Mouse (Mus musculus) MEL (cell line): ENCODE data around the gene Cd9.

Source experiments
- CHD1 ChIP-seq: IDR thresholded peaks from 2 replicates; pipeline ENCODE4 v1.6.1; 2012; ENCODE audit warnings: low read depth, mild to moderate bottlenecking, inconsistent platforms, low read length, improper control_type of control experiment
- CTCF ChIP-seq, 3 experiments: IDR thresholded peaks in 2 of 3; conservative IDR thresholded peaks in 1 of 3; 2 replicates each; pipeline ENCODE4 v1.5.1; 2011 to 2012; ENCODE audit warnings: low read length in 3 of 3, low read depth in 2 of 3, mild to moderate bottlenecking in 2 of 3, improper control_type of control experiment in 1 of 3, inconsistent platforms in 1 of 3, mixed read lengths in 1 of 3, moderate library complexity in 1 of 3; ENCODE audit not compliant: control insufficient read depth in 1 of 3, insufficient read depth in 1 of 3, poor library complexity in 1 of 3, severe bottlenecking in 1 of 3
- E2F4 ChIP-seq: IDR thresholded peaks from 2 replicates; pipeline ENCODE4 v1.6.1; 2011; ENCODE audit warnings: low read depth, low read length, improper control_type of control experiment, borderline replicate concordance
- ELF1 ChIP-seq: IDR thresholded peaks from 2 replicates; pipeline ENCODE4 v1.6.1; 2014; ENCODE audit warnings: low read depth, mild to moderate bottlenecking, inconsistent platforms, low read length, improper control_type of control experiment, moderate library complexity
- GATA1 ChIP-seq: IDR thresholded peaks from 2 replicates; pipeline ENCODE4 v1.6.1; 2011; ENCODE audit warnings: low read depth, low read length, improper control_type of control experiment
- JUND ChIP-seq: IDR thresholded peaks from 2 replicates; pipeline ENCODE4 v1.6.1; 2011; ENCODE audit warnings: low read depth, mild to moderate bottlenecking, improper control_type of control experiment, low read length
- MAFK ChIP-seq: IDR thresholded peaks from 2 replicates; pipeline ENCODE4 v1.6.1; 2011; ENCODE audit warnings: low read depth, mild to moderate bottlenecking, low read length, improper control_type of control experiment, borderline replicate concordance
- MAX ChIP-seq: IDR thresholded peaks from 2 replicates; pipeline ENCODE4 v1.6.1; 2011; ENCODE audit warnings: low read length, improper control_type of control experiment
- MYC ChIP-seq: IDR thresholded peaks from 2 replicates; pipeline ENCODE4 v1.6.1; 2011; ENCODE audit warnings: low read depth, mild to moderate bottlenecking, low read length, improper control_type of control experiment, moderate library complexity
- POLR2A ChIP-seq, 2 experiments: IDR thresholded peaks; 2 replicates each; pipeline ENCODE4 v1.6.1; 2011 to 2012; ENCODE audit warnings: low read length in 2 of 2, mild to moderate bottlenecking in 2 of 2, control low read depth in 1 of 2, improper control_type of control experiment in 1 of 2, low read depth in 1 of 2, moderate library complexity in 1 of 2; ENCODE audit not compliant: control insufficient read depth in 1 of 2, insufficient read depth in 1 of 2, poor library complexity in 1 of 2
- POLR2AphosphoS2 ChIP-seq: IDR thresholded peaks from 2 replicates; pipeline ENCODE4 v1.6.1; 2011; ENCODE audit warnings: low read length, improper control_type of control experiment
- TAL1 ChIP-seq: IDR thresholded peaks from 2 replicates; pipeline ENCODE4 v1.6.1; 2012; ENCODE audit warnings: mild to moderate bottlenecking, inconsistent platforms, low read length, moderate library complexity, mixed read lengths
- UBTF ChIP-seq: IDR thresholded peaks from 2 replicates; pipeline ENCODE4 v1.6.1; 2012; ENCODE audit warnings: low read depth, mild to moderate bottlenecking, inconsistent platforms, low read length, improper control_type of control experiment, moderate library complexity, borderline replicate concordance; ENCODE audit not compliant: insufficient read depth

DNA sequence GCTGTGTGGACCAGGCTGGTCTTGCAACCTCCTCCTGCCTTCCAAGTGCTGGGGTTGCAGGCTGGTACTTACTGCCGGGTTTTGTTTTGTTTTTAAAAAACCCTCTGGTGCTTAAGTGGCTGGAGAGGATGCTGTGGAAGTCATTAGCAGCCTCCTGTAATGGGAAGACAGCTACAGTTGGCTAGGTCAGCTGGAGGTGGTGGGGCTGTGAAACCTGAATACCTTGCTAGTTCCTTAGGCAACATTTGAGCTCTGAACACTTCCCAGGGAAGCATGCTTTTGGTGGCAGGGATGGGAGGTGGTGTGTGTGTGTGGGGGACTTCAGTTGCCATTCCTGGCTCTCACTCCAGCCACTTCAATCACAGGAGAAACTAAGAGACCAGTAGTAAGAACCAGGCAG, 19.4 kb downstream of the Cd9 start:
- TF ChIP-seq POLR2AphosphoS2: no peak
- no peak for TF ChIP-seq CHD1
- no peak for TF ChIP-seq MAFK
- no peak for TF ChIP-seq CTCF (IDR thresholded peaks at IDR 0.05 in 2 of 3, conservative IDR thresholded peaks at IDR 0.05 in 1 of 3; ENCODE audit: control insufficient read depth in 1 of 3, insufficient read depth in 1 of 3, low read depth in 2 of 3, low read length in 3 of 3, poor library complexity in 1 of 3, severe bottlenecking in 1 of 3)
- TF ChIP-seq GATA1: no peak
- no peak for TF ChIP-seq UBTF
- TF ChIP-seq MYC: no peak
- no peak for TF ChIP-seq TAL1
- TF ChIP-seq JUND: no peak
- no peak for TF ChIP-seq POLR2A (IDR thresholded peaks at IDR 0.05; ENCODE audit: control insufficient read depth in 1 of 2, insufficient read depth in 1 of 2, low read depth in 1 of 2, low read length in 2 of 2, poor library complexity in 1 of 2)
- TF ChIP-seq E2F4: no peak
- TF ChIP-seq MAX: no peak
- no peak for TF ChIP-seq ELF1
